ENCODE assay signal across 15 mouse cellular contexts in the genomic region with DNA sequence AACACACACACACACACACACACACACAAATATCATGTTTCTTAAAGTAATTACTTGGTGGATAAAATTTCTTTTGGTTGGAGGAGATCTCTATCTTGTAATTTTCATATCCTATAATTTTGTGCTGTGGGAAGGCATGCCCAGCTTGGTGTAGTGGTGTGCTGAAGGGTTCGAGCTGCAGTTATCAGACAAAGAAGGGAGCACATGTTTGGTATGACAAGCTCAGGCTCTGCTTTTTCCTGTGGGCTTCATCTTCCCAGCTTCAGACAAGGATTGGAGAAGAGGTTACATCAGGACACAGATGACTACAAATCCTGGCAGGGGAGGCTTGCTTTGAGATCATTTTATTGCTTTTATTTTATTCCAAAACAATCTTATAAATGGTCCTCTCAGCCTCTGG.
A peak's percentile ranks its signal among the peaks of the same experiment; 100 is the strongest.
DNase-seq lines count a peak whose midpoint lies in the region; TF ChIP-seq lines count a peak whose summit lies in the region.
"Had no signal": no experiment of that assay in that cellular context is flagged by ENCODE, and none has a peak within 500 bp of the region (broad histone marks: within the 10 kb centered on the region; RNA-seq: fewer than 3 reads in every experiment).

No protein-coding gene starts in this region.

- H3K4me1 ChIP-seq in lung, adult 2 months (ENCODE audit: control insufficient read depth, insufficient read depth, low read length): 0 out of 2 replicates have a peak, but pooled peaks cover 2% of the 10 kb centered on the region
- H3K4me1 ChIP-seq: embryonic facial prominence, embryonic 12.5 days; forebrain, embryonic 12.5 days; hindbrain, embryonic 12.5 days had no signal

- no peak for TF ChIP-seq POLR2A in lung, adult 2 months (IDR thresholded peaks at IDR 0.05; ENCODE audit: borderline replicate concordance, extremely low read depth, low read depth, low read length)

- 52% methylated on average over 1 of the region's 1 CpGs for whole genome bisulfite sequencing in lung, adult 2 months

- intact Hi-C loops in gastrocnemius, adult 2 months (cut with DNase I): loop anchor here (10.0 kb wide), 1 partner anchor 640 kb away; no protein-coding TSS in a partner anchor
- intact Hi-C loops in heart, postnatal 10 days (cut with DNase I): loop anchor here (10.0 kb wide), 1 partner anchor 390 kb away; the partner anchor contains the start of gene Fndc3b

- DNase-seq in gastrocnemius, adult 2 months: no peak
- no peak for DNase-seq in gastrocnemius, adult 8-10 months (ENCODE audit: low spot score in 2 of 2)
- DNase-seq in heart, postnatal 10 days: peak; percentile 26 to 39
- DNase-seq in heart, postnatal 4 days: no peak
- peak; percentile 7 for DNase-seq in lung, postnatal 36 days
- DNase-seq in lung, adult 2 months: no peak
- DNase-seq: adrenal gland, adult 2 months; adrenal gland, postnatal 25 days; cerebellum, adult 2 months; cerebellum, postnatal 10 days; heart, postnatal 36 days had no signal

- no peak for TF ChIP-seq CTCF in gastrocnemius, adult 2 months (IDR thresholded peaks at IDR 0.05)
- no peak for TF ChIP-seq CTCF in lung, adult 2 months (IDR thresholded peaks at IDR 0.05; ENCODE audit: insufficient read depth, low read length)

- H3K4me3 ChIP-seq in gastrocnemius, adult 2 months: no peak overlapping the region
- H3K4me3 ChIP-seq in lung, adult 2 months (replicated peaks; ENCODE audit: extremely low read depth, low read depth, low read length): no peak overlapping the region
- H3K4me3 ChIP-seq: embryonic facial prominence, embryonic 12.5 days; forebrain, embryonic 12.5 days; heart, embryonic 15.5 days; hindbrain, embryonic 12.5 days had no signal

- peak overlapping the region; percentile 63; the same call in 1 of the 2 replicates for H3K27ac ChIP-seq in gastrocnemius, adult 2 months
- H3K27ac ChIP-seq: embryonic facial prominence, embryonic 12.5 days; forebrain, embryonic 12.5 days; heart, embryonic 15.5 days; hindbrain, embryonic 12.5 days had no signal

Comparison
In these comparisons a context has a peak if more than half of its experiments do, and no peak if none do; other contexts are left out.
1. DNase-seq: peak in heart, postnatal 10 days (2 of 2) and lung, postnatal 36 days (single experiment); none in gastrocnemius, adult 2 months (single experiment), gastrocnemius, adult 8-10 months (0 of 2), heart, postnatal 4 days (single experiment) and lung, adult 2 months (single experiment).